Mouse (Mus musculus) cerebellum, postnatal 14 days (tissue): ENCODE results near the gene Akr1b7.
A peak's percentile ranks its signal among the peaks of the same experiment; 100 is the strongest.

Experiments used
- DNase-seq, 2 experiments: peaks; one replicate each; pipeline ENCODE4 v3.0.0; 2021; ENCODE audit warnings: mixed read lengths in 2 of 2

Gene Akr1b7

DNA sequence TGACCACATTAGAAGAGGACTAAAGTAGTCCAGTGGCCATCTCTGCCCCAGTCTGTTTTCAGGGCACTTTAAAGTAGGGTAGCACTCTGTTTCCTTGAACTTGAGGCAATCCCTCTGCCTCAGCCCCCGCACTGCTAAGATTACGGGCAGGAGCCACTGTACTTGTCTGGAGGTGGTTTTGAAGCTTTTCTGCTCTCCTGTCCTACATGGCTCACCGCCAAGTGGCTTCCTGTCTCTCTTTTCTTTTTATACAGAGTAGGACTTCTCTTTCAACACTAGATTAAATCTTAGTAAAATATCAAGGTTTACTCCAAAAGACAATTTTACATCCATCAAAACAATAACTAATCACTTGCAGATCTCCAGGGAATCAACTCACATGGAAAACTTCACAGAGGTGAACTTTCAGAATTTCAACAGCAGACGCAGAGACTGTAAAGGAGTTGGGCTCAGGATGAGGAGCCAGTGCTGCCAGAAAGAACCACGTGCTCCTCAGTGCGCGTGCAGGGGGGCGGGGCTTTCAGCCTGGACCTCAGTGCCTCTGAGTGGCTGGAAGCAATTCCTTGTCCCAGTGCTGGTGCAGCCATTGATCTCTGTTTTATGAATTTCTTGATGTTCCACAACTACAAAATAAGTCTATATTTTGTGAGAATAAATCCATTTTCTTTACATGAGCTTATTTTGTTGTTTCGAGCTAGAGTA lies 29.6 kb downstream of the Akr1b7 start:
- DNase-seq = peak in 1 of 2 experiments; percentile 14

DNA sequence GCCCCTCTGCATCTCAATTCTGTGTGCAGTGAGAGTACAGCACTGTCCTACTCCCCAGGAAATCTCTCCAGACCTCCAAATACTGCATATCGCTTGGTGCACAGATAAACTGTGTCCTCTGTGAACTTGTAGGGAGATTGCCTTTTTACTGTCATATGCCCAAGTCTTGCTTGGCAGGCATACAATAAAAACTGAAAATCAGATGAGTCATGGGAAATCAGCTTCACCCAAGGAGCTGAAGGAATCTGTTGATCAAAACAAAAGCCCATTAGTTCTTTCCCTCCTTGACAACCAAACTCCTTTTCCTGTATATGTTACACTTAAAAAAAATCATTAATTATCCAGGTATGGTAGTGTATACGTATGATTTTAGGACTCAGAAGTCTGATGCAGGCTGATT lies 31.7 kb downstream of the Akr1b7 start:
- no peak for DNase-seq

DNA sequence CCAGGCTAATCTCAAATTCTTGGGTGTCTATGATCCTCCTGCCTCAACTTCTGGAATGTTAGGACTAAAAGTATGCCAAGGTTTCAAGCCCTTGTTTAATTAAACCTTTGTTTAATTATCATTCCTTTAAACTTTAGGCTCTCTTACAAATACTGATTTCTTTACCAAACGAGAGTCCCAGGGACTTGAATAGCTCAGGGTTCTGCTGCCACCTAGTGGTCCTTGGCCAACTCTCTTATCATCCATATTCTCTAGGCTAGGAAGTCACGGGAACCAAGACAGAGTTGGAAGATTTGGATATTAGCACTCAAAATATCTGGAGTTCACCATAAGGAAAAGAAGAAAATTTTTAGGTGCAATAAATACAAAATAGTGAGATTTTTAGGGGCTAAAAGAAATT lies 35.8 kb downstream of the Akr1b7 start:
- peak; percentile 84 to 88 for DNase-seq

DNA sequence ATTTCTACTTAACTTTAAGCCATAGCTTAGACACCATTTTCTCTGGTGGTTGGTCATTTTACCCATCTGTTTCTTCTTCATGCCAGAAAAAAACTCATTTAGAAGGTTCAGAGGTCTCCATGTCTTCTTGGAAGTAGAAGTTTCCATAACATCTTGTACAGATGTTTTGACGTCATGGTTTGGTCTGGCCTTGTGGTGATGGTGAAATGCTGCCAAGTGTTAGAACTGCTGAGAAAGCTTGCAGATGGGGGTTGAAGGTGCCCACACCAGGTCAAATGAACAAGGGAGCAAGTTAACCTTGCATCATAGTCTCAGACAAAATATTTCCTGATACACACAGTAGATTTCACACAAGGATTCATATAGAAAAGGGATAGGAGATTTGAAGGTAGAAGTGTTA lies 36.6 kb downstream of the Akr1b7 start:
- DNase-seq = no peak

DNA sequence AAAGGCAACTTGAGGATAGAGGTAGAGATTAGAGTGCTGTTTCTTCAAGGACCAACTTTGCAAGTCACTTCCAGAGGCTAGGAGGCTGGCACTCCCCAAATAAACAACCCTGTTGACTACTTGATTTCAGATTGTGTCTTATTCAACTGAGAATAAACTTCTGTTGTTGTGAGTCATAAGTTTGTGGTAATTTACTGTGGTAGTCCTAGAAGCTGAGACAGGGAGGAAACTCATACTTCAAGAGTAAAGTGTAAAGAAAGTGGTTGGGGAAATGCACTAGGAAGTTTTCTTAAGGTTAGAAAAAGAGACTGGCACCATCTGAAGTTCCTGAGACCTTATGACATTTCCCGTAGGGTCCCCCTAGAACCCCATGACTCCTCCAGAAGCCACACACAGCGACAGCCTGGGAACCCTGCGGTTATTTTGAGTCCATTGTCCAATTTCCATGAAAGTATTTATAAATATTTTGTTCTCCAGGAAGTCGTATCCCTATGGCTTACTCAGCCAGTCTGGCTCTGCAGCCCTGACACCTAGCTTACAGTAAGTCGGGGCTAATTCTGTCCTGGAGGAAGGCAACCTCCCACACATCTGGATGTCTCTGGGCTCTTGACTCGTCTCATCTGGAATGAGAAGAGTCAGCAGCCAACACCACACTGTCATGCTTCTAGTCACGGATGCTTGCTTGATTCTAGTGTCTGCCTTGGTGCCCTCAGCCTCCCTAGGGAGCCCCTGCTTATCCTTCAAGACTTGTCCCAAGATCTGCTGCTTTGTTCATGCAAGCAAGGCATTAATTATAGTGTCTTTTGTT lies 41.0 kb downstream of the Akr1b7 start:
- DNase-seq = no peak

DNA sequence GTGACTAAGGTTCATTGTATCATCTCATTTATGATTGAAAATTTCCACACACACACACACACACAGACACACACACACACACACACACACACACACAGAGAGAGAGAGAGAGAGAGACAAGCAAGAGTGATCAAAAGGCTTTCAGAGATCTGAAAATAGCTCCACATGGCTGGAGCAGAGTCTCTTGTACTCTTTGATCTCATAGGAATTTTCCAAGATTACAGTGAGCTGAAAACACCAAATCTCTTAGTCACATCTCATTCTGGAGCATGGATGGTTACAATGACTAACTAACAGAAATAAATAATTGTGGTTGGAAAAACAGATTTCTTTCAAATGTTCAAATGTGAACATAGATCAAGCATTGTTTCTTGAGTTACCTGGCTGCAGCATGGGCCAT lies 47.3 kb downstream of the Akr1b7 start:
- no peak for DNase-seq

DNA sequence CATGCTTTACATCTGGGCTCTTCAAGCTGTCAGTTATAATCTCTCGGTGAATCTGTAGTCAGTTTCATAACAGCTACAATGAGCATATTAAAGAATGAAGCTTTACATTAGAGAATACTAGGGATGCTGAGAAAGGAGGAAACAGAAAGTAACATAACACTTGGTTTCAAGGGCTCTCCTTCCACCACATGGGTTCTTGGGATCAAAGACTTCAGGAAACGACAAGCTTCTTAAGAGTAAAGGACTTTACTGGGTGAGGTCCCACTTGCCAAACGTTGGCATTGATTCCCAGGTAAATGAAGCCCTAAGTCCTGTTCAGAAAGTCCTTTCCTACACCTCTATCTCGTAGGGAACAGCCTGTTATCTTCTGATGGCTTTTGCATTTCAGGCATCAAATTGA lies 48.5 kb downstream of the Akr1b7 start:
- DNase-seq = no peak

DNA sequence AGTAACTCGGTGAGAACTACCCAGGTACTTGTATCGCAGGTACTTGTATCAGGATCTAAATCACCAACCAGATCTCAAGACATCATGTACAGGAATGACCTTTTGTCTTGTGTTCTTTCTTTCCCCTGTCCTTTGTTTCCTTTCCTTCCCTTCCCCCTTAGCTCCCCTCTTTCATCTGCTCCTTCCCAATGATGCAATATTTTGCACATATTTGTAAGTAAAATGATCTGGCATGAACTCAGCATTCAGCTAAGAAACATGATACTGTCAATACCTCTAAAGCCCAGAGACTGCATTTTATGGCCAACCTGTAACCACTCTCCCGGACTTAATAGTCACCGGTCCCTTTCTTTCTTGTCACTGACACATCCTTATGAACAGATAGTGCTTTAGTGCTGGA lies 51.4 kb downstream of the Akr1b7 start:
- no peak for DNase-seq

DNA sequence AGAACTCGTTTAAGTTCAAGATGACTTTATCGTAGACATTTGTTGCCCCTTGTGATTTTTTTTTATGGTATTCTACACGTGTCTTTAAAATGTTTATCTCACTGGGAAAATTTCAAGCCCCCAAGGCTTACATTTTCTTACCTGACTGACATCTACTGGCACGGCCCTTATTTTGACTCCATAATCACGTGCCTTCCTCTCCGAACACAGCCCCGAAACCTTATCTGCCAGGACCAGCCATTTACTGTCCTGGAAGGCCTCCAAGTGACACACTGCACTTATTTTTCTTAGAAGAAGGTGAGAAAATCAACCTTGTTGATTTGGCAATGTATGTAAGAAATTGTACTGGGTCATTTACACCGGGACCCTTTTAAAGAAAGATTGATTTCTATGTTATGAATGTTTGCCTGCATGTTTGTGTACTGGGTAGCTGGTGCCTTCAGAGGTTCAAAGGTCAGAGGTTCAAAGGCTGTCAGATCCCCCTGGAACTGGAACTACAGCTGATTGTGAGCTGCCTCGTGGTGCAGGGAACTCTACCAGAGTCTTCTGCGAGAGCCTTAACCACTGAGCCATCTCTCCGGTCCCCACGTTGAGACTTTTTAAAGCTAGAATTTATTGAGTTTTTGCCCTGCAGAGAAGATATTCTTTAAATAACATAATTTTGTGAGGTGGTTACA lies 59.4 kb downstream of the Akr1b7 start:
- no peak for DNase-seq
